Mouse (Mus musculus): ENCODE measurements around the gene Wt1.

Gene Wt1

GRCm38 (mm10) chr2:105185768-105186529 is 59.6 kb downstream of the Wt1 start:
- in situ Hi-C loops (cut with MboI, MseI), result no loop called here

- in situ Hi-C loops (cut with MboI, MseI), result no loop called here
These were observed 60.3 kb downstream of the Wt1 start for GRCm38 (mm10) chr2:105186591-105186990.

- in situ Hi-C loops (cut with MboI, MseI), result no loop called here
These were observed 61.9 kb downstream of the Wt1 start for GRCm38 (mm10) chr2:105188182-105188581.

GRCm38 (mm10) chr2:105189352-105189751 is 63.0 kb downstream of the Wt1 start:
- in situ Hi-C loops (cut with MboI, MseI), result no loop called here

GRCm38 (mm10) chr2:105200152-105200551 is 73.8 kb downstream of the Wt1 start:
- in situ Hi-C loops (cut with MboI, MseI), result loop anchor here in 1 of 2 experiments (10.0 kb wide), 1 partner anchor 1205 kb away; no protein-coding TSS in a partner anchor

- in situ Hi-C loops (cut with MboI, MseI), result loop anchor here in 1 of 2 experiments (10.0 kb wide), 1 partner anchor 1198 kb away; no protein-coding TSS in a partner anchor
These were observed 80.3 kb downstream of the Wt1 start for GRCm38 (mm10) chr2:105206563-105207174.

- in situ Hi-C loops (cut with MboI, MseI), result no loop called here
These were observed 86.5 kb downstream of the Wt1 start for GRCm38 (mm10) chr2:105212839-105213238.

- in situ Hi-C loops (cut with MboI, MseI), result no loop called here
These were observed 89.6 kb downstream of the Wt1 start for GRCm38 (mm10) chr2:105215914-105216313.

GRCm38 (mm10) chr2:105219229-105219628 is 92.9 kb downstream of the Wt1 start:
- in situ Hi-C loops (cut with MboI, MseI), result no loop called here

GRCm38 (mm10) chr2:105219664-105220063 is 93.3 kb downstream of the Wt1 start:
- in situ Hi-C loops (cut with MboI, MseI), result loop anchor here in 1 of 2 experiments (10.0 kb wide), 1 partner anchor 1535 kb away; no protein-coding TSS in a partner anchor

- in situ Hi-C loops (cut with MboI, MseI), result loop anchor here in 1 of 2 experiments (10.0 kb wide), 1 partner anchor 1536 kb away; no protein-coding TSS in a partner anchor
These were observed 94.5 kb downstream of the Wt1 start for GRCm38 (mm10) chr2:105220738-105221303.
